Mouse (Mus musculus): ENCODE measurements at regions not wholly inside any gene's neighbourhood (a gene's known extent, or its start where the extent isn't known, plus 50 kb on each side); places are given as distances from the start of the nearest gene placed in this dataset.

- no peak for DNase-seq (ENCODE audit: low spot score in 2 of 2)
- intact Hi-C loops (cut with DNase I): no loop called here
Observed at GRCm38 (mm10) chr12:7192591-7192990, 784.9 kb upstream of the Apob start.

GRCm38 (mm10) chr12:7198098-7198497 lies 779.4 kb upstream of the Apob start:
- intact Hi-C loops (cut with DNase I): no loop called here
- no peak for DNase-seq (ENCODE audit: low spot score in 2 of 2)

- DNase-seq (ENCODE audit: low spot score in 2 of 2): no peak
- intact Hi-C loops (cut with DNase I): no loop called here
Observed at GRCm38 (mm10) chr12:7200879-7201278, 776.6 kb upstream of the Apob start.

DNA sequence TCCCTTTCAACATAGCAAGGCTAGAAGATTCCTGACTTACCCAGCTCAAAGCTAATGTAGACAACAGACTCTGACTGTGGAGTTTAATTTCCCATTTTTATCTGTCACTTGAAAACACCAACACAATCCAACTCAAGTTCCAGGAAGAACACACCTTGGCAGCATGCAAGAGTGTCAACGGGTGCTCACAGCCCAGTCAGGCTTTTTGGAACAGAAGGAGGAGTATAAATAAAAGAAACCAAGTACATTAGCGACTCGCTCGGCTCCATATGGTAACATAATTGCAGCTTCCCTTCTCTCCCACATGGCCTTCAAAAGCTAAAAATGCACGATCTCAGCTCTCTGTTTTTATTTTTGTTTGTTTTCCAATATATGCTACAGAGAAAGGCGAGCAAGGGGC lies 761.8 kb upstream of the Apob start:
- intact Hi-C loops (cut with DNase I): loop anchor here (2.0 kb wide), 1 partner anchor 41 kb away; no protein-coding TSS in a partner anchor
- peak in 1 of 2 experiments; percentile 32 for DNase-seq (ENCODE audit: low spot score in 2 of 2)

DNA sequence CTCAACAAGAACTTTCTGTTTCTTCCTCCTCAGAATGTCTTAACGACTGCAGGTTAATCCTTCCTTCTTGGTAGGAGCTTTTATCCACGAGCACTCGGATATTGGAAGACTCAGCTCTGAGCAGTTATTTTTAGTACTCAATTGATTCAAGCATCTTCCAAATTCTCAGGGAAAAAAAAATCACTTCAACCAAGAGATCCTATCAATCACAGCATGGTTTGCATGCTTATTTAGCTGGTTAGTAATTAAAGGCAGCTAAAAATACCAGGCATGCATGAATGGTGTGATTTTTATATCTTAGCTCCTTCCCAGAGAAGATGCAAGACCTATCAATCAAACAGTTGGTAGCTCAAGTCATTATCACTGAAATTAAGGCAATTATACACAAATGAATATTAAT lies 759.9 kb upstream of the Apob start:
- no peak for DNase-seq (ENCODE audit: low spot score in 2 of 2)
- intact Hi-C loops (cut with DNase I): no loop called here

DNA sequence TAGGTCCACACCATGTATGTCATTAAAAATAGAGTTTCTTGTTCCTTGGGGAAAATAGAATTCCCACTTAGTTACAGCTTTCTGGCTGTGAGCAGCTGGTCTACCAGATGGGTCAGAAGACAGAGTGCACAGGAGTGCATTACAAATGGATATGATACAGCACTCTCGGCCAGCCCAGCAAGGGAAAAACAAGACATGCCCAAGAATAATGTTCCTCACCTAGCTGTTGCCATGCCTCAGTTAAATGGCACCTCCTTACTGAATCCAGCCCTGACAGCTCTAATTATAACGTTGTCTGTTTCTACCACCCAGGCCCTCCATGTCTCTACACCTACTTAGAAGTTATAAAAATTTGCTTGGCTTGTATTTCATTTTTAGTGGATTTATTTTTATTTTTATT lies 749.3 kb upstream of the Apob start:
- intact Hi-C loops (cut with DNase I): no loop called here
- peak in 1 of 2 experiments; percentile 21 for DNase-seq (ENCODE audit: low spot score in 2 of 2)

GRCm38 (mm10) chr12:7228541-7229225 lies 748.8 kb upstream of the Apob start:
- intact Hi-C loops (cut with DNase I): no loop called here
- peak in 1 of 2 experiments; percentile 6 for DNase-seq (ENCODE audit: low spot score in 2 of 2)

DNA sequence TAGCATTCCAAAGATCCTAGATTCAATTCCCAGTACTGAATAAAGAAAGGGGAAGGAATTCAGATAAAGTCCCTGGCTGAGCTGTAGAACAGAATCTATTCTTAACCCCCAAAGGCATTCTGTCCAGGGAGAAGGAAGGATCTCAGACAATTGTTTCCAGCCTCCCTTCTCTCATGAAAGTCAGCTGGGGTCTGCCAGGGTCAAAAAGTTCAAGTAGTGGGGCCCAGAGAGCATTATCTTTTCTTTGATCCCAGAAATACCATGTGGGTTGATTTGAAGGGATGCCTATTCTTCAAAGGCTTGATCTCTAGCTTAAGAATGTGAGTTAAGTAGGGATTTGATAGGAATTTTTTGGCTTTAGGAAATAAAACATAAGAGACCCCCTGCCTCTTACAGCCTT lies 727.1 kb upstream of the Apob start:
- intact Hi-C loops (cut with DNase I): no loop called here
- DNase-seq (ENCODE audit: low spot score in 2 of 2): no peak

DNA sequence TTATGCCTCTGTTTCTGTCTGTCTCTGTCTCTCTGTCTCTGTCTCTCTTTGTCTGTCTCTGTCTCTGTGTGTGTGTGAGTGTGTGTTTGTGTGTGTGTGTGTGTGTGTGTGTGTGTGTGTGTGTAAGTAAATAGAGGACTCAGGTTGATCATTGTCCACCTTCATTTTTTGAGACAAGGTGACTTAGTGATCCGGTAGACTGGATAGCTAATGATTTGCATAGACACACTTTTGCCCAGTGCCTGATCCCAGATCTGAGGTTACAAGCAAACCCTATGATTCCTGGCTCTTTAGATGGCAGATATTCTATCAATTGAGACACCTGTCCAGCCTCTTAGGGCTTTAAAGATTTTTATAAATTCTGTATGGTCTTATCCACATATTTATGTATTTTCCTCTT lies 706.9 kb upstream of the Apob start:
- DNase-seq (ENCODE audit: low spot score in 2 of 2): no peak
- intact Hi-C loops (cut with DNase I): no loop called here

- intact Hi-C loops (cut with DNase I): no loop called here
- DNase-seq (ENCODE audit: low spot score in 2 of 2): no peak
Observed at GRCm38 (mm10) chr12:7284354-7285036, 693.0 kb upstream of the Apob start.

DNA sequence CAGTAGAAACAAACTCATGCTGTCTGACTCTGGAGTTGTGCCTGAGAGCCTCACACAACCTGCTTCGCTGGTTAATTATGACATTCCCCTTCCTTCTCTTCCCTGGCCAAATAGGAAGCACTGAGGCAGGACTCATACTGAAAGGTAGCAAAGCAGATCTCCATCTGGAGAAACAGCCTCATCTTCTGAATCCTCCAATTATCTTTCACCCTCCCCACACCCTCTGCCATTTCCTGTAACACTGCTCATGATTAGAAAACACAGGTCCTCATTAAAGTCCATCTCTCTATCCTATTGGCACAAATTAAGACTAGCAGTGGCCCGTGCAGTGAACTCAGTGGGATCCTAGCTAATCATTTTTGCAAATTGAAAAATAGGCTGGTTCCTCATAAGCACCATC lies 685.9 kb upstream of the Apob start:
- DNase-seq (ENCODE audit: low spot score in 2 of 2): no peak
- intact Hi-C loops (cut with DNase I): no loop called here

GRCm38 (mm10) chr12:7297026-7297425 lies 680.4 kb upstream of the Apob start:
- no peak for DNase-seq (ENCODE audit: low spot score in 2 of 2)
- intact Hi-C loops (cut with DNase I): no loop called here

DNA sequence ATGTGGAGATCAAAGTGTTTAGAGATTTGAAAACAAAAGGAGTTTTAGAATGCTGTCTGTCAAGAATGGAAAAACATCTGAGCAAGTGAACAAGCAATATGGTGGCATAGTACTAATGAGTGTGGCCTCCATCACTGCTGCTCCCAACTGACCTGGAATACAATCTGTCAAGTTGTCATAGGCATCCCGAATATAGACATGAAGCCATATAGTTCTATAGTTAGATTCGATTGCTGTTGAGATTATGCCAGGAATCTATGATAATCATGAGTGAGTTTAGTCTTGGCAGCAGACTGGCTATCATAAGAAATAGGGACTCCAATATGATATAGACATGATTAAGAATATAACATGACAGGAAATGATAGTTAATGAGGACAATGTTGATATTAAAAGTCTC lies 656.0 kb upstream of the Apob start:
- intact Hi-C loops (cut with DNase I): no loop called here
- DNase-seq (ENCODE audit: low spot score in 2 of 2): no peak

GRCm38 (mm10) chr12:7328620-7329019 lies 648.8 kb upstream of the Apob start:
- intact Hi-C loops (cut with DNase I): no loop called here
- DNase-seq (ENCODE audit: low spot score in 2 of 2): peak; percentile 55 to 80
